Mouse (Mus musculus) liver, embryonic 11.5 days (tissue): ENCODE results near the gene Cnnm4. TPM values are rescaled to one million over a fixed set of nuclear protein-coding genes. Genes with fewer than 3 reads are reported as not detected.
A peak's percentile ranks its signal among the peaks of the same experiment; 100 is the strongest.

ENCODE experiments used
- ATAC-seq: fragments of 200-750 bp; cut with Nextera tagmentation; replicated peaks from 2 replicates; pipeline ENCODE4 v1.8.0; 2017; ENCODE audit warnings: moderate number of reproducible peaks, mild to moderate bottlenecking, moderate TSS enrichment, moderate library complexity; ENCODE audit not compliant: low FRiP score
- DNase-seq: peaks from one replicate; pipeline ENCODE4 v3.0.0-alpha.2; 2017; ENCODE audit warnings: low spot score
- H3K27ac ChIP-seq: fragments of 300-500 bp; sonication (generic); 2 replicates; pipeline ENCODE4 v1.5.1; 2014; ENCODE audit warnings: mild to moderate bottlenecking, low read depth, low read length, control low read depth
- H3K27me3 ChIP-seq: fragments of 300-500 bp; sonication (generic); replicated peaks from 2 replicates; pipeline ENCODE4 v1.6.1; 2014; ENCODE audit warnings: low read length, mixed read lengths; ENCODE audit not compliant: control insufficient read depth, insufficient read depth
- H3K36me3 ChIP-seq: fragments of 300-500 bp; sonication (generic); 2 replicates; pipeline ENCODE4 v1.6.1; 2014; ENCODE audit warnings: mild to moderate bottlenecking, low read length, moderate library complexity, mixed read lengths; ENCODE audit not compliant: control insufficient read depth, insufficient read depth
- H3K4me1 ChIP-seq: fragments of 300-500 bp; sonication (generic); replicated peaks from 2 replicates; pipeline ENCODE4 v1.6.1; 2014; ENCODE audit warnings: low read length, mixed read lengths; ENCODE audit not compliant: control insufficient read depth, insufficient read depth
- H3K4me2 ChIP-seq: fragments of 300-500 bp; sonication (generic); 2 replicates; pipeline ENCODE4 v1.6.1; 2014; ENCODE audit warnings: mild to moderate bottlenecking, control low read depth, moderate library complexity
- H3K4me3 ChIP-seq: fragments of 300-500 bp; sonication (generic); 2 replicates; pipeline ENCODE4 v1.5.1; 2014; ENCODE audit warnings: low read depth, low read length, control low read depth
- H3K9ac ChIP-seq: fragments of 300-500 bp; sonication (generic); 2 replicates; pipeline ENCODE4 v1.6.1; 2014; ENCODE audit warnings: low read depth, low read length, control low read depth
- H3K9me3 ChIP-seq: fragments of 300-500 bp; sonication (generic); 2 replicates; pipeline ENCODE4 v1.6.1; 2016; ENCODE audit warnings: low read length, inconsistent platforms, mixed read lengths; ENCODE audit not compliant: control insufficient read depth
- WGBS: fragments of 180-500 bp; shearing (Covaris S2); extraction: QIAGEN DNeasy Blood & Tissue Kit; methylation state at CpG from one replicate; pipeline ENCODE4 v1.1.7; 2014; 5-methylcytosine and 5-hydroxymethylcytosine counted together
- microRNA-seq: library from miRNA; unstranded; fragments of <30 nt; microRNA quantifications from one replicate; pipeline ENCODE4, GENCODE M21; 2017; ENCODE audit warnings: borderline number of aligned reads
- polyA plus RNA-seq: library from polyadenylated mRNA; unstranded; fragments of >200 nt; fragmentation: Nextera tagmentation; extraction: Ambion mirVana; gene quantifications from 2 replicates; pipeline ENCODE4 v1.2.1, GENCODE M21; 2014

Gene Cnnm4
- polyA plus RNA-seq, 1 experiment from 2014 or later: 5.9 TPM

DNA sequence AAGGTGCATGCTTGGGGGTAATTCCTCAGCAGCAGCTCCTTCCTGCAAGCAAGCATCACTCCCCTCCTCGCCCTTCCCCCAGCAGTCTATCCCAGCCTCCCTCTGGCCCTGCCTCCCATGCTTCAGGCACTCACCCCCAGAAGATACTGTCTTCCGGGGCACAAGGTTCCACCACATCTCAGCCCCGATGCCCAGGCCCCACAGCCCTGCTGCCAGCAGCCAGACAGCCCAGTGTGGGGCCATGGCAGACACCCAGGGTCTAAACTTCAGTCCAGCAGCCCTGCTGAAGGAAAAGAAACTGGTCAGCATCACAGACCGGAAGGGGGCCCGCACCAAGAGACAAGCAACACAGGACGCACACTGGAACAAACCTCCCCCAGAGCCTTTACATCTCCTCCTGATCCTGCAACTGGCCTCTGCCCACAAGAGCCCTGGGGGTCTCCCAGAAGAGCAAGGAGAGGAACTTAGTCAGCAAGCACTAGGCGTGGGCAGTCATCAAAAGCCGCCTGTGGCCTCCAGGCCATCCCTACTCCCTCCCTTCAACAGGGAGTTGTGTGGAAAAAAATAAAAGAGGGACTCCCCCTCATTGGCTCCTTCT is 84.5 kb downstream of the Cnnm4 start:
- Histone ChIP-seq H3K27ac (peak overlapping the region; percentile 79), H3K9ac (peak overlapping the region; percentile 65), H3K4me3 (peak overlapping the region; percentile 64), H3K4me2 (peak overlapping the region; percentile 79), H3K4me1 (peaks cover 25% of the 10 kb centered on the region), H3K36me3 (peaks cover 15% of the 10 kb centered on the region), H3K27me3 (peaks cover 58% of the 10 kb centered on the region), H3K9me3 (no peaks in the 10 kb centered on the region)
- WGBS: 11% methylated on average over 8 of the region's 8 CpGs
- peak; percentile 58 for DNase-seq
- ATAC-seq: no peak

DNA sequence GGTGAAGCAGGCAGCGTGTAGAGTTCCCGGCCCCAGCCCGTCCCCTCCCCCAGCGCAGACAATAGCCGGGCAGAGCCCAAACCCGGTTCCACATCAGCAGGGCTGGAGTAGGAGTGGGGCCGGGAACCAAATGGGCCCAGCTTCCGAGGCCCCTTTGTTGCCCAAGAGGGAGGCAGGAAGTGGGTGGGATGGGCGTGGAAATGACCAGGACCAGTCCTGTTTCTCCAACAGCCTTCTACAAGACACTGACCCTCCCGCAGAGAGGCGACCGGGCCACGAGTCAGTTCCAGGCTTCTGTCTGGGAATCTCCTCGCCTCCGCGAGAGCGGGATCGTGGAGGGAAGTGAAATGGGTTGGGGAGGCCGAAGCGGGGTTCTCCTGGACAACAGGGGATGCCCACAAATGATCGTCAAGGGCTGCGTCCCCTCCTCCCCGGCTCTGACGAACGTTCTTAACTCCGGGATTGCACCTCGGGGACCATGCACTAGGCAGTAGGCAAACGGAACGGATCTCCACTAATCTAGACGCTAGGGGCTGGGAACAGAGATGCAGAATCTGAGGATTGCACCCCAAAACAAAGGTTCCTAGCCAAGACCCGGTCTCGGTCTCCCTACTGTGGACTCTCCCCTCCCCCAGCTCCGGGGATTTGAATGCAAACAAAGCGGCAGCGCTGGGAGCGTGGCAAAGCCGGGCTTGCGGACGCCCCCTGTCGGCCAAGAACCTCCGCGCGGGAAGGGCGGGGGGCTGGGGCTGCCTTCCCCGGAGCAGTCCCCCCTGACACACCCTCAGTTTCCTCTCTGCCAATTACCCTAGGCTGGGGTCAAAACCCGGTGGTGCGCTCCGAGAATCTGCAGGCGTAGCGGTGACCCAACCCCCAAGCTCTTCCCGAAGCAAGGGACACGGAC is 85.4 kb downstream of the Cnnm4 start:
- under 1% methylated on average over 52 of the region's 52 CpGs for WGBS
- peak; percentile 43 for ATAC-seq
- Histone ChIP-seq H3K9ac (peak overlapping the region; percentile 65), H3K36me3 (peaks cover 10% of the 10 kb centered on the region), H3K27ac (peak overlapping the region; percentile 79), H3K27me3 (peaks cover 66% of the 10 kb centered on the region), H3K9me3 (no peaks in the 10 kb centered on the region), H3K4me1 (peaks cover 27% of the 10 kb centered on the region), H3K4me3 (peak overlapping the region; percentile 64), H3K4me2 (peak overlapping the region; percentile 79)
- peak; percentile 93 for DNase-seq

DNA sequence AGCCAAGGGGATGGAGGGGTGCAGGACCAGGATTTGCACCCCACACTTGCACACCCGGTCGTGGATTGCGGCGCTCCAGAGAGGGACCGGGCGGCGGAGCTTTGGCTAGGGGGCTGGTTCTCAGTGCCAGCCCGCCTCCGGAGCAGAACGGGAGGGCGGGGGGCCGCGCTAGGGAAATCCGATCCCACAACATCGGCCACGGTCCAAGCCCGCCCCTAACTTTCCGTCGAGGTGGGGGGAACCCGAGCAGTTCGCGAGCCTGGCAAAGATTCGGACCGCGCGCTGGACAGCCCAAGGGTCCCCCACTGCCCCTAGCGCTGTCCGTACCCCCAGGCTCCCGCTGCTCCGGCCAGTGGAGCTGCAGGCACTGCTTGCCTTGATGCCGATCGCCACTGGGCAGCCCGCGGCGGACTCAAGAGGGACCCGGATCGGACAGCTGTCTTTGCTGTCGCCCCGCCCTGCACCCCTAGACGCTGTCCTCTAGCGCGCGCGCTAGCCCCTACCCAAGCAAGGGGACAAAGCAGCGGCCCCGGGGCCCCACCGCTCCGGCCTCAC is 86.1 kb downstream of the Cnnm4 start:
- peak overlapping the region; percentile 79 for H3K4me2 ChIP-seq
- H3K4me3 ChIP-seq: peak overlapping the region; percentile 64
- peaks cover 7% of the 10 kb centered on the region for H3K36me3 ChIP-seq
- H3K9ac ChIP-seq: peak overlapping the region; percentile 65
- DNase-seq (peak; percentile 71), ATAC-seq (peak; percentile 42)
- WGBS: under 1% methylated on average over 48 of the region's 48 CpGs
- H3K27me3 ChIP-seq: peaks cover 67% of the 10 kb centered on the region
- H3K27ac ChIP-seq: peak overlapping the region; percentile 79
- no peaks in the 10 kb centered on the region for H3K9me3 ChIP-seq
- H3K4me1 ChIP-seq: peaks cover 33% of the 10 kb centered on the region

Small RNAs within 50 kb of the gene (microRNA-seq; reads per million reads assigned to microRNA genes)
- not detected for gene Gm47280

Other genes with a start within 250 kb of the Cnnm4 start
- gene Uggt1, start 226.9 kb upstream of the Cnnm4 start, polyA plus RNA-seq: 54.4 and 55.8 TPM in 2 replicates
- gene Neurl3, start 196.9 kb upstream of the Cnnm4 start, polyA plus RNA-seq: 4.5 and 4.6 TPM in 2 replicates
- gene Arid5a, start 163.9 kb upstream of the Cnnm4 start, polyA plus RNA-seq: 2.4 and 3.9 TPM in 2 replicates
- 27.9 and 29.2 TPM in 2 replicates for gene Kansl3, start 102.4 kb upstream of the Cnnm4 start, polyA plus RNA-seq
- 0.51 and 0.71 TPM in 2 replicates for gene Fer1l5, start 99.3 kb upstream of the Cnnm4 start, polyA plus RNA-seq
- 18.1 and 18.7 TPM in 2 replicates for gene Lman2l, start 26.3 kb upstream of the Cnnm4 start, polyA plus RNA-seq
- 3.3 and 3.8 TPM in 2 replicates for gene Cnnm3, start 40.2 kb downstream of the Cnnm4 start, polyA plus RNA-seq
- gene Ankrd23, start 65.3 kb downstream of the Cnnm4 start, polyA plus RNA-seq: 11.0 and 13.4 TPM in 2 replicates
- gene Gm42417, start 67.8 kb downstream of the Cnnm4 start, polyA plus RNA-seq: not detected in 2 replicates
- 18.2 and 22.1 TPM in 2 replicates for gene Ankrd39, start 75.8 kb downstream of the Cnnm4 start, polyA plus RNA-seq
- gene Sema4c, start 86.7 kb downstream of the Cnnm4 start, polyA plus RNA-seq: 0.77 and 0.78 TPM in 2 replicates
- gene Fam178b, start 211.6 kb downstream of the Cnnm4 start, polyA plus RNA-seq: 0.22 and 0.30 TPM in 2 replicates
- 752 and 790 TPM in 2 replicates for gene Cox5b, start 219.8 kb downstream of the Cnnm4 start, polyA plus RNA-seq
- not detected in 2 replicates for gene 4933424G06Rik, start 238.5 kb downstream of the Cnnm4 start, polyA plus RNA-seq
- gene Actr1b, start 242.8 kb downstream of the Cnnm4 start, polyA plus RNA-seq: 74.1 and 81.0 TPM in 2 replicates